Mouse (Mus musculus): ENCODE data around the gene Upp2.
A peak's percentile ranks its signal among the peaks of the same experiment; 100 is the strongest.

DNA sequence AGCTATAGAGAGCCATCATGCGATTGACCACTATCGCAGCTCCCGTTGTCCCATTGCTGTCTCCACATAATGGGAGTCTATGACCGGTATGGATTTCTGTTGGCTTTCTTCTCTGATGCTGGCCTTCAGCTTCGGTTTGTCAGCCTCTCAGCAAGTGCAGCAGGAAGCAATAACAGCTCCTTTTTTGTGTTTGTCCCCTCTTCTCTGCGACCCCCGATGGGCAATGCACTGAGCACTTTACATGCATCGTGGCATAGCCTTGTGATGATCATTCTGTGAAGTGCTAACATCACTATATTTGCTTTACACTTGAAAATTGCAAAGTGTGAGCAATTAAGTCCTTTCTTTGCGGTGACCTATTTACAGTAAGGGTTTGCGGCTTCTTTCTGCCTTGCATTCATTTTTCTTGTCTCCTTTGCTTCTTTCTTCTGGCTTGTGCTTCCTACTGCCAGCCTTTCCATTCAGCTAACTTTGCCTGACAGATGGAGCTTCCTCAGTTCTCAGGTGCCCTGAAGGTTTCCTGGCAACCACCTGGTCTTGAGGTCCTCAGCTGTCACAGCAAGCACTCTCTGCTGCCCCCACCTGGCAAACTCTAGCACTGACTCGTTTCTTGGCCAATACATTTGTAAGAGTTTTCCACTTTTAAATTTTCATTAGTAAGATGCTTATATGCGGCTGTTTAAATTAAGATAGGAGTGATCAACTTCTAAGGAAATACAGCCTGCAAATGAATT, 98.2 kb downstream of the Upp2 start:
- TF ChIP-seq POLR2A (IDR thresholded peaks at IDR 0.05; ENCODE audit: extremely low read depth, insufficient read depth, low read length) (no peak), CTCF (IDR thresholded peaks at IDR 0.05; ENCODE audit: low read depth, low read length) (peak; percentile 90)
